In genomic region chr13:3753291-3753690, GRCm38 (mm10) we compare ENCODE assay signal across 27 mouse cellular contexts. TPM values are rescaled to one million over a fixed set of nuclear protein-coding genes. Genes with fewer than 3 reads are reported as not detected.
"Had no signal": no experiment of that assay in that cellular context is flagged by ENCODE, and none has a peak within 500 bp of the region (broad histone marks: within the 10 kb centered on the region; RNA-seq: fewer than 3 reads in every experiment).

No protein-coding gene starts in this region.

- H3K4me1 ChIP-seq: hindbrain, embryonic 13.5 days; hindbrain, embryonic 15.5 days; liver, embryonic 13.5 days; liver, embryonic 15.5 days had no signal

- H3K4me2 ChIP-seq: heart, embryonic 12.5 days; hindbrain, embryonic 13.5 days; hindbrain, embryonic 15.5 days; kidney, embryonic 15.5 days; limb, embryonic 12.5 days; liver, embryonic 11.5 days; liver, embryonic 13.5 days; liver, embryonic 15.5 days had no signal

- H3K27ac ChIP-seq: heart, embryonic 10.5 days; hindbrain, embryonic 13.5 days; hindbrain, embryonic 15.5 days; hindbrain, postnatal 0 days; kidney, embryonic 15.5 days; limb, embryonic 10.5 days; limb, embryonic 12.5 days; liver, embryonic 13.5 days; liver, embryonic 15.5 days had no signal

- H3K27me3 ChIP-seq: heart, embryonic 12.5 days; hindbrain, embryonic 13.5 days; hindbrain, embryonic 15.5 days; kidney, embryonic 15.5 days; limb, embryonic 12.5 days; liver, embryonic 13.5 days; liver, embryonic 15.5 days had no signal

- H3K9ac ChIP-seq: forebrain, postnatal 0 days; heart, embryonic 12.5 days; hindbrain, embryonic 13.5 days; hindbrain, embryonic 15.5 days; kidney, embryonic 15.5 days; limb, embryonic 12.5 days; liver, embryonic 13.5 days; liver, embryonic 15.5 days; liver, postnatal 0 days had no signal

- ATAC-seq: forebrain, postnatal 0 days; hindbrain, postnatal 0 days; liver, postnatal 0 days had no signal

- H3K36me3 ChIP-seq: heart, embryonic 10.5 days; heart, embryonic 12.5 days; hindbrain, embryonic 13.5 days; hindbrain, embryonic 15.5 days; kidney, embryonic 15.5 days; limb, embryonic 10.5 days; limb, embryonic 12.5 days; liver, embryonic 13.5 days; liver, embryonic 15.5 days had no signal

- H3K9me3 ChIP-seq: heart, embryonic 10.5 days; heart, embryonic 12.5 days; hindbrain, embryonic 13.5 days; hindbrain, embryonic 15.5 days; kidney, embryonic 15.5 days; limb, embryonic 10.5 days; limb, embryonic 12.5 days; liver, embryonic 13.5 days; liver, embryonic 15.5 days had no signal

- H3K4me3 ChIP-seq: heart, embryonic 10.5 days; heart, embryonic 12.5 days; hindbrain, embryonic 13.5 days; hindbrain, embryonic 15.5 days; kidney, embryonic 15.5 days; limb, embryonic 10.5 days; limb, embryonic 12.5 days; liver, embryonic 13.5 days; liver, embryonic 15.5 days had no signal

- DNase-seq: forebrain, postnatal 0 days; gastrocnemius, postnatal 14 days; gastrocnemius, postnatal 36 days; heart, adult 18-20 months; heart, postnatal 10 days; heart, postnatal 36 days; kidney, adult 8-10 months; kidney, postnatal 10 days; layer of hippocampus, adult 9-11 months; layer of hippocampus, postnatal 36 days; liver; liver, embryonic 13.5 days; liver, postnatal 0 days had no signal

RNA-seq across cellular contexts. Expression of gene Calml3, which starts 50.8 kb away (rescaled TPM):
- polyA plus RNA-seq: forebrain, postnatal 0 days; heart, embryonic 10.5 days; heart, embryonic 12.5 days; heart, embryonic 14.5 days; hindbrain, embryonic 11.5 days; hindbrain, embryonic 13.5 days; hindbrain, postnatal 0 days; intestine, embryonic 14.5 days; large intestine, adult 2 months; limb, embryonic 10.5 days; liver, embryonic 13.5 days; liver, embryonic 15.5 days; liver, postnatal 0 days had no signal
